Comparison of ENCODE assay signal across 8 mouse cellular contexts in genomic region chr8:45358132-45358918, GRCm38 (mm10). TPM values are rescaled to one million over a fixed set of nuclear protein-coding genes. Genes with fewer than 3 reads are reported as not detected.
DNase-seq lines count a peak whose midpoint lies in the region; ATAC-seq lines count a peak whose summit lies in the region.

No protein-coding gene starts in this region.

- DNase-seq in adipocyte (ENCODE audit: low spot score): peak; percentile 48
- DNase-seq in cerebellum, adult 8-10 months: peak; percentile 45
- peak; percentile 40 for DNase-seq in forelimb bud, embryonic 11.5 days (ENCODE audit: low read depth, low spot score)
- DNase-seq in layer of hippocampus, postnatal 14 days (ENCODE audit: low spot score in 2 of 2): peak; percentile 29 to 50
- DNase-seq in lung, postnatal 14 days: peak; percentile 39
- peak; percentile 50 for DNase-seq in right cerebral cortex, postnatal 25 days
- DNase-seq in B cell, adult 2 months: no peak

- ATAC-seq in hematopoietic stem cell, adult 5-6 weeks (replicated peaks in 1 of 2; ENCODE audit: insufficient read depth in 1 of 2, low FRiP score in 2 of 2, low TSS enrichment in 1 of 2, low read depth in 1 of 2, poor library complexity in 2 of 2, severe bottlenecking in 2 of 2): peak; percentile 34 to 65; a peak in 3 of 4 replicates

RNA-seq across cellular contexts. Expression of gene Fam149a, which starts 23.8 kb away (rescaled TPM):
- total RNA-seq in hematopoietic stem cell, adult 5-6 weeks (2017): 0.31 TPM in 1 of 2 replicates, not detected in the other
- 10 to 100 TPM; 14.0 to 16.7 TPM for total RNA-seq in layer of hippocampus, postnatal 14 days (2021)

RNA-seq across cellular contexts. Expression of gene Cyp4v3, which starts 25.3 kb away (rescaled TPM):
- 23.1 and 26.6 TPM in 2 replicates for total RNA-seq in hematopoietic stem cell, adult 5-6 weeks (2017)
- 1 to 10 TPM; 6.1 TPM for total RNA-seq in layer of hippocampus, postnatal 14 days (2021)

RNA-seq across cellular contexts. Expression of gene Gm45753, which starts 50.1 kb away (rescaled TPM):
- not detected in 2 replicates for total RNA-seq in hematopoietic stem cell, adult 5-6 weeks (2017)
- not detected for total RNA-seq in layer of hippocampus, postnatal 14 days (2021)

RNA-seq across cellular contexts. Expression of gene Tlr3, which starts 52.6 kb away (rescaled TPM):
- total RNA-seq in hematopoietic stem cell, adult 5-6 weeks (2017): 2.1 and 7.0 TPM in 2 replicates
- 1 to 10 TPM; 6.5 to 7.7 TPM for total RNA-seq in layer of hippocampus, postnatal 14 days (2021)

Comparison
In these comparisons a context has a peak if more than half of its experiments do, and no peak if none do; other contexts are left out.
1. DNase-seq: peak in adipocyte (single experiment), cerebellum, adult 8-10 months (single experiment), forelimb bud, embryonic 11.5 days (single experiment), layer of hippocampus, postnatal 14 days (2 of 2), lung, postnatal 14 days (single experiment) and right cerebral cortex, postnatal 25 days (single experiment); none in B cell, adult 2 months (0 of 2).
2. RNA of gene Fam149a, which starts 23.8 kb away (total RNA-seq): 14.0 to 16.7 TPM in layer of hippocampus, postnatal 14 days; 0.31 TPM in hematopoietic stem cell, adult 5-6 weeks; every median in the first group is over 10 times any median in the second.